Mouse (Mus musculus): ENCODE data around the gene Dhrs3. TPM values are rescaled to one million over a fixed set of nuclear protein-coding genes. Genes with fewer than 3 reads are reported as not detected.

Gene Dhrs3
- polyA plus RNA-seq, 1 experiment from 2014 or later = 36.6 TPM

GRCm38 (mm10) chr4:144965255-144965654, 72.6 kb downstream of the Dhrs3 start:
- Histone ChIP-seq H3K27ac (replicated peaks in 1 of 2; ENCODE audit: control insufficient read depth in 1 of 2, insufficient read depth in 1 of 2, low read depth in 2 of 2, low read length in 2 of 2) (no peak overlapping the region), H3K4me3 (ENCODE audit: control insufficient read depth in 1 of 2, insufficient read depth in 1 of 2, low read depth in 1 of 2, low read length in 2 of 2) (no peak overlapping the region), H3K4me2 (ENCODE audit: low read length) (no peak overlapping the region), H3K4me1 (ENCODE audit: control insufficient read depth in 2 of 2, insufficient read depth in 2 of 2, low read length in 2 of 2) (peaks cover 6 to 11% of the 10 kb centered on the region in 2 experiments; a peak in 3 of 4 replicates), H3K9ac (ENCODE audit: low read length) (no peak overlapping the region), H3K27me3 (ENCODE audit: control insufficient read depth, insufficient read depth, low read length) (no peaks in the 10 kb centered on the region), H3K36me3 (ENCODE audit: control insufficient read depth, insufficient read depth, low read length) (0 out of 2 replicates have a peak, but pooled peaks cover 2% of the 10 kb centered on the region), H3K9me3 (ENCODE audit: control insufficient read depth, low read length) (no peaks in the 10 kb centered on the region)
- ATAC-seq (ENCODE audit: insufficient number of reproducible peaks, insufficient read depth, low FRiP score, low read depth) = no peak
- WGBS = 39% methylated on average over 2 of the region's 2 CpGs

- Histone ChIP-seq H3K4me3 (ENCODE audit: control insufficient read depth in 1 of 2, insufficient read depth in 1 of 2, low read depth in 1 of 2, low read length in 2 of 2) (no peak overlapping the region), H3K4me1 (ENCODE audit: control insufficient read depth in 2 of 2, insufficient read depth in 2 of 2, low read length in 2 of 2) (peaks cover 4 to 7% of the 10 kb centered on the region in 2 experiments; a peak in 3 of 4 replicates), H3K27me3 (ENCODE audit: control insufficient read depth, insufficient read depth, low read length) (no peaks in the 10 kb centered on the region), H3K9me3 (ENCODE audit: control insufficient read depth, low read length) (no peaks in the 10 kb centered on the region), H3K9ac (ENCODE audit: low read length) (no peak overlapping the region), H3K36me3 (ENCODE audit: control insufficient read depth, insufficient read depth, low read length) (peaks cover 11% of the 10 kb centered on the region), H3K27ac (replicated peaks in 1 of 2; ENCODE audit: control insufficient read depth in 1 of 2, insufficient read depth in 1 of 2, low read depth in 2 of 2, low read length in 2 of 2) (no peak overlapping the region), H3K4me2 (ENCODE audit: low read length) (no peak overlapping the region)
- ATAC-seq (ENCODE audit: insufficient number of reproducible peaks, insufficient read depth, low FRiP score, low read depth) = no peak
- WGBS = 90% methylated on average over 3 of the region's 3 CpGs
These were observed 75.7 kb downstream of the Dhrs3 start for GRCm38 (mm10) chr4:144968371-144968770.

GRCm38 (mm10) chr4:144969030-144969429, 76.4 kb downstream of the Dhrs3 start:
- no peak for ATAC-seq (ENCODE audit: insufficient number of reproducible peaks, insufficient read depth, low FRiP score, low read depth)
- Histone ChIP-seq H3K4me2 (ENCODE audit: low read length) (no peak overlapping the region), H3K27me3 (ENCODE audit: control insufficient read depth, insufficient read depth, low read length) (no peaks in the 10 kb centered on the region), H3K9me3 (ENCODE audit: control insufficient read depth, low read length) (no peaks in the 10 kb centered on the region), H3K4me1 (ENCODE audit: control insufficient read depth in 2 of 2, insufficient read depth in 2 of 2, low read length in 2 of 2) (peaks cover 4 to 7% of the 10 kb centered on the region in 2 experiments; a peak in 3 of 4 replicates), H3K9ac (ENCODE audit: low read length) (no peak overlapping the region), H3K27ac (replicated peaks in 1 of 2; ENCODE audit: control insufficient read depth in 1 of 2, insufficient read depth in 1 of 2, low read depth in 2 of 2, low read length in 2 of 2) (no peak overlapping the region), H3K4me3 (ENCODE audit: control insufficient read depth in 1 of 2, insufficient read depth in 1 of 2, low read depth in 1 of 2, low read length in 2 of 2) (no peak overlapping the region), H3K36me3 (ENCODE audit: control insufficient read depth, insufficient read depth, low read length) (peaks cover 16% of the 10 kb centered on the region)
- WGBS = 33% methylated on average over 6 of the region's 6 CpGs

GRCm38 (mm10) chr4:144971048-144971447, 78.4 kb downstream of the Dhrs3 start:
- H3K9ac ChIP-seq (ENCODE audit: low read length) = no peak overlapping the region
- WGBS = 80% methylated on average over 2 of the region's 2 CpGs
- H3K36me3 ChIP-seq (ENCODE audit: control insufficient read depth, insufficient read depth, low read length) = peaks cover 28% of the 10 kb centered on the region
- H3K9me3 ChIP-seq (ENCODE audit: control insufficient read depth, low read length) = no peaks in the 10 kb centered on the region
- H3K4me1 ChIP-seq (ENCODE audit: control insufficient read depth in 2 of 2, insufficient read depth in 2 of 2, low read length in 2 of 2) = peaks cover 4 to 7% of the 10 kb centered on the region in 2 experiments; a peak in 1 of 4 replicates
- H3K4me3 ChIP-seq (ENCODE audit: control insufficient read depth in 1 of 2, insufficient read depth in 1 of 2, low read depth in 1 of 2, low read length in 2 of 2) = no peak overlapping the region
- no peak overlapping the region for H3K27ac ChIP-seq (replicated peaks in 1 of 2; ENCODE audit: control insufficient read depth in 1 of 2, insufficient read depth in 1 of 2, low read depth in 2 of 2, low read length in 2 of 2)
- no peak overlapping the region for H3K4me2 ChIP-seq (ENCODE audit: low read length)
- no peak for ATAC-seq (ENCODE audit: insufficient number of reproducible peaks, insufficient read depth, low FRiP score, low read depth)
- H3K27me3 ChIP-seq (ENCODE audit: control insufficient read depth, insufficient read depth, low read length) = no peaks in the 10 kb centered on the region

GRCm38 (mm10) chr4:144972948-144973720, 80.5 kb downstream of the Dhrs3 start:
- ATAC-seq (ENCODE audit: insufficient number of reproducible peaks, insufficient read depth, low FRiP score, low read depth) = no peak
- 76% methylated on average over 6 of the region's 6 CpGs for WGBS
- no peak overlapping the region for H3K4me2 ChIP-seq (ENCODE audit: low read length)
- peaks cover 35% of the 10 kb centered on the region for H3K36me3 ChIP-seq (ENCODE audit: control insufficient read depth, insufficient read depth, low read length)
- no peaks in the 10 kb centered on the region for H3K27me3 ChIP-seq (ENCODE audit: control insufficient read depth, insufficient read depth, low read length)
- no peaks in the 10 kb centered on the region for H3K9me3 ChIP-seq (ENCODE audit: control insufficient read depth, low read length)
- no peak overlapping the region for H3K27ac ChIP-seq (replicated peaks in 1 of 2; ENCODE audit: control insufficient read depth in 1 of 2, insufficient read depth in 1 of 2, low read depth in 2 of 2, low read length in 2 of 2)
- no peak overlapping the region for H3K9ac ChIP-seq (ENCODE audit: low read length)
- no peak overlapping the region for H3K4me3 ChIP-seq (ENCODE audit: control insufficient read depth in 1 of 2, insufficient read depth in 1 of 2, low read depth in 1 of 2, low read length in 2 of 2)
- H3K4me1 ChIP-seq (ENCODE audit: control insufficient read depth in 2 of 2, insufficient read depth in 2 of 2, low read length in 2 of 2) = peaks cover 13 to 19% of the 10 kb centered on the region in 2 experiments

- Histone ChIP-seq H3K9me3 (ENCODE audit: control insufficient read depth, low read length) (no peaks in the 10 kb centered on the region), H3K36me3 (ENCODE audit: control insufficient read depth, insufficient read depth, low read length) (peaks cover 35% of the 10 kb centered on the region), H3K4me1 (ENCODE audit: control insufficient read depth in 2 of 2, insufficient read depth in 2 of 2, low read length in 2 of 2) (peaks cover 16 to 19% of the 10 kb centered on the region in 2 experiments), H3K4me2 (ENCODE audit: low read length) (no peak overlapping the region), H3K4me3 (ENCODE audit: control insufficient read depth in 1 of 2, insufficient read depth in 1 of 2, low read depth in 1 of 2, low read length in 2 of 2) (no peak overlapping the region), H3K9ac (ENCODE audit: low read length) (no peak overlapping the region), H3K27ac (replicated peaks in 1 of 2; ENCODE audit: control insufficient read depth in 1 of 2, insufficient read depth in 1 of 2, low read depth in 2 of 2, low read length in 2 of 2) (no peak overlapping the region), H3K27me3 (ENCODE audit: control insufficient read depth, insufficient read depth, low read length) (no peaks in the 10 kb centered on the region)
- ATAC-seq (ENCODE audit: insufficient number of reproducible peaks, insufficient read depth, low FRiP score, low read depth) = no peak
- 73% methylated on average over 3 of the region's 3 CpGs for WGBS
These were observed 81.8 kb downstream of the Dhrs3 start for GRCm38 (mm10) chr4:144974458-144974857.

- Histone ChIP-seq H3K27ac (replicated peaks in 1 of 2; ENCODE audit: control insufficient read depth in 1 of 2, insufficient read depth in 1 of 2, low read depth in 2 of 2, low read length in 2 of 2) (no peak overlapping the region), H3K9me3 (ENCODE audit: control insufficient read depth, low read length) (no peaks in the 10 kb centered on the region), H3K4me3 (ENCODE audit: control insufficient read depth in 1 of 2, insufficient read depth in 1 of 2, low read depth in 1 of 2, low read length in 2 of 2) (no peak overlapping the region), H3K4me2 (ENCODE audit: low read length) (no peak overlapping the region), H3K36me3 (ENCODE audit: control insufficient read depth, insufficient read depth, low read length) (peaks cover 33% of the 10 kb centered on the region), H3K9ac (ENCODE audit: low read length) (no peak overlapping the region), H3K27me3 (ENCODE audit: control insufficient read depth, insufficient read depth, low read length) (no peaks in the 10 kb centered on the region), H3K4me1 (ENCODE audit: control insufficient read depth in 2 of 2, insufficient read depth in 2 of 2, low read length in 2 of 2) (peaks cover 16 to 19% of the 10 kb centered on the region in 2 experiments)
- no peak for ATAC-seq (ENCODE audit: insufficient number of reproducible peaks, insufficient read depth, low FRiP score, low read depth)
- WGBS = 93% methylated on average over 2 of the region's 2 CpGs
These were observed 82.9 kb downstream of the Dhrs3 start for GRCm38 (mm10) chr4:144975505-144975904.

Data from heart, embryonic 14.5 days (tissue).